ENCODE assay signal across 15 mouse cellular contexts in the genomic region with DNA sequence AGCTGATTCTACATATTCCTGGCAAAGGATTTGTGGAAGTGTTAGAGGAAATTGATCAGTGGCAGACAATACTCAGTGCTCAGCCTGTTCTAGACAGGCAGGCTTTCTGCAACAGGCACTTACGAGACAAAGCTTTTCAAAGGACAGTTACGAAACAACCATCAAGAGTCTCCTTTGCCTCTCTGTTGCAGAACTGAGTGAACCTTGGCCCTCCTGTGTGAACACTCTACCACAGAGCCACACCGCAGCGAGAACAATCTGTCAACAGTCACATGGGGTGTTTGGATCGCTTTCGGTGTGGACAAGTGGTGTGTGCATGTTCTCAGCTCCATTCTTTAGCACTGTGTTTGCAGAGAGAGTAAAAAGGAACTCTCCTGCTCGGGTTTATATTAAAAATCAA. TPM values are rescaled to one million over a fixed set of nuclear protein-coding genes. Genes with fewer than 3 reads are reported as not detected.
DNase-seq lines count a peak whose midpoint lies in the region; ATAC-seq and TF ChIP-seq lines count a peak whose summit lies in the region.
"Had no signal": no experiment of that assay in that cellular context is flagged by ENCODE, and none has a peak within 500 bp of the region (broad histone marks: within the 10 kb centered on the region; RNA-seq: fewer than 3 reads in every experiment).

No protein-coding gene starts in this region.

- intact Hi-C loops in heart, postnatal 10 days (cut with DNase I): no loop called here

- TF ChIP-seq CTCF in liver, postnatal 0 days (IDR thresholded peaks at IDR 0.05; ENCODE audit: low read depth): no peak

- no peak overlapping the region for H3K4me3 ChIP-seq in intestine, embryonic 15.5 days (replicated peaks)
- no peak overlapping the region for H3K4me3 ChIP-seq in liver, postnatal 0 days (ENCODE audit: low read depth, low read length)
- H3K4me3 ChIP-seq: heart, embryonic 15.5 days; layer of hippocampus, adult 2 months had no signal

- 51% methylated on average over 7 of the region's 7 CpGs for WGBS in intestine, embryonic 15.5 days
- WGBS in liver, postnatal 0 days (ENCODE audit: insufficient replicate concordance): 60% methylated on average over 7 of the region's 7 CpGs

- DNase-seq in heart, adult 11 months: peak; percentile 56
- DNase-seq in heart, postnatal 10 days: no peak
- DNase-seq in liver, postnatal 0 days: peak; percentile 40
- peak; percentile 39 to 65 for DNase-seq in lung, postnatal 4 days
- DNase-seq in right cerebral cortex, postnatal 36 days (ENCODE audit: low spot score in 2 of 2): no peak
- DNase-seq in adrenal gland, postnatal 25 days: no peak
- DNase-seq in frontal cortex, postnatal 10 days (ENCODE audit: low spot score in 2 of 2): no peak
- DNase-seq: adrenal gland, adult 2 months; cerebellum, postnatal 10 days; thymus, postnatal 14 days had no signal

- H3K27me3 ChIP-seq in intestine, embryonic 15.5 days (replicated peaks): no peaks in the 10 kb centered on the region
- no peaks in the 10 kb centered on the region for H3K27me3 ChIP-seq in liver, postnatal 0 days (ENCODE audit: insufficient read depth, low read length)

- no peaks in the 10 kb centered on the region for H3K36me3 ChIP-seq in intestine, embryonic 15.5 days
- H3K36me3 ChIP-seq in liver, postnatal 0 days (replicated peaks; ENCODE audit: insufficient read depth, low read length): no peaks in the 10 kb centered on the region
- H3K36me3 ChIP-seq: heart, embryonic 15.5 days had no signal

- no peak overlapping the region for H3K9ac ChIP-seq in intestine, embryonic 15.5 days
- no peak overlapping the region for H3K9ac ChIP-seq in liver, postnatal 0 days (replicated peaks)
- H3K9ac ChIP-seq: heart, embryonic 15.5 days; hindbrain, embryonic 14.5 days had no signal

- 0 out of 2 replicates have a peak overlapping the region, but pooled peaks have one; percentile 22 for H3K27ac ChIP-seq in intestine, embryonic 15.5 days
- H3K27ac ChIP-seq in liver, postnatal 0 days (ENCODE audit: low read depth): peak overlapping the region; percentile 48
- H3K27ac ChIP-seq: heart, embryonic 15.5 days; hindbrain, embryonic 14.5 days; layer of hippocampus, adult 2 months had no signal

- no peak for TF ChIP-seq EP300 in liver, postnatal 0 days (IDR thresholded peaks at IDR 0.05; ENCODE audit: low read depth)

- H3K4me2 ChIP-seq in intestine, embryonic 15.5 days (replicated peaks): no peak overlapping the region
- H3K4me2 ChIP-seq in liver, postnatal 0 days (ENCODE audit: low read depth, low read length): peak overlapping the region; percentile 22; the same call in 1 of the 2 replicates
- H3K4me2 ChIP-seq: heart, embryonic 15.5 days; hindbrain, embryonic 14.5 days; midbrain, embryonic 11.5 days had no signal

- no peaks in the 10 kb centered on the region for H3K9me3 ChIP-seq in intestine, embryonic 15.5 days
- H3K9me3 ChIP-seq in liver, postnatal 0 days (ENCODE audit: low read length): no peaks in the 10 kb centered on the region
- H3K9me3 ChIP-seq: heart, embryonic 15.5 days had no signal

- peak; percentile 79 for ATAC-seq in intestine, embryonic 15.5 days
- ATAC-seq in liver, postnatal 0 days: peak; percentile 89

- H3K4me1 ChIP-seq in intestine, embryonic 15.5 days (replicated peaks): peaks cover 6% of the 10 kb centered on the region; the same call in 1 of the 2 replicates
- H3K4me1 ChIP-seq in liver, postnatal 0 days (ENCODE audit: insufficient read depth): peaks cover 7% of the 10 kb centered on the region; the same call in 1 of the 2 replicates

RNA-seq across cellular contexts. Expression of a gene that starts 23.1 kb away (rescaled TPM):
- under 1 TPM; 0.15 to 0.31 TPM for total RNA-seq in heart, postnatal 10 days (2021)
- polyA plus RNA-seq in intestine, embryonic 15.5 days (2015; fragmentation: Nextera tagmentation; extraction: Ambion mirVana): 4.5 and 5.9 TPM in 2 replicates
- 4.7 and 5.7 TPM in 2 replicates for polyA plus RNA-seq in liver, postnatal 0 days (2015; fragmentation: Nextera tagmentation; extraction: Ambion mirVana)
- total RNA-seq in adrenal gland, postnatal 25 days (2021): 1.3 and 1.5 TPM in 2 replicates

RNA-seq across cellular contexts. Expression of a gene that starts 23.5 kb away (rescaled TPM):
- 10 to 100 TPM; 11.0 to 14.1 TPM for total RNA-seq in heart, postnatal 10 days (2021)
- polyA plus RNA-seq in intestine, embryonic 15.5 days (2015; fragmentation: Nextera tagmentation; extraction: Ambion mirVana): 29.6 and 30.6 TPM in 2 replicates
- 7.8 and 8.7 TPM in 2 replicates for polyA plus RNA-seq in liver, postnatal 0 days (2015; fragmentation: Nextera tagmentation; extraction: Ambion mirVana)
- total RNA-seq in adrenal gland, postnatal 25 days (2021): 32.2 and 36.3 TPM in 2 replicates

Comparison
In these comparisons a context has a peak if more than half of its experiments do, and no peak if none do; other contexts are left out.
1. DNase-seq: peak in heart, adult 11 months (single experiment), liver, postnatal 0 days (single experiment) and lung, postnatal 4 days (2 of 2); none in heart, postnatal 10 days (0 of 2), right cerebral cortex, postnatal 36 days (0 of 2), adrenal gland, postnatal 25 days (single experiment) and frontal cortex, postnatal 10 days (0 of 2).